Mouse (Mus musculus) heart, embryonic 16.5 days (tissue): ENCODE data around the gene Phf21a. TPM values are rescaled to one million over a fixed set of nuclear protein-coding genes. Genes with fewer than 3 reads are reported as not detected.
A peak's percentile ranks its signal among the peaks of the same experiment; 100 is the strongest.

Experiments used
- ATAC-seq: fragments of 200-750 bp; cut with Nextera tagmentation; replicated peaks from 2 replicates; pipeline ENCODE4 v1.8.0; 2017; ENCODE audit warnings: moderate number of reproducible peaks; ENCODE audit not compliant: insufficient read depth, low FRiP score; ENCODE audit errors: extremely low read depth
- H3K27ac ChIP-seq: fragments of 300-500 bp; sonication (generic); 2 replicates; pipeline ENCODE4 v1.5.1; 2014; ENCODE audit warnings: mild to moderate bottlenecking, low read length, control low read depth, moderate library complexity
- H3K27me3 ChIP-seq: fragments of 300-500 bp; sonication (generic); 2 replicates; pipeline ENCODE4 v1.6.1; 2014; ENCODE audit warnings: low read length, mixed read lengths; ENCODE audit not compliant: control insufficient read depth, insufficient read depth
- H3K36me3 ChIP-seq: fragments of 300-500 bp; sonication (generic); 2 replicates; pipeline ENCODE4 v1.6.1; 2014; ENCODE audit not compliant: control insufficient read depth, insufficient read depth
- H3K4me1 ChIP-seq: fragments of 300-500 bp; sonication (generic); 2 replicates; pipeline ENCODE4 v1.6.1; 2014; ENCODE audit warnings: low read length, mixed read lengths; ENCODE audit not compliant: control insufficient read depth, insufficient read depth
- H3K4me2 ChIP-seq: fragments of 300-500 bp; sonication (generic); 2 replicates; pipeline ENCODE4 v1.6.1; 2014; ENCODE audit warnings: low read depth, mild to moderate bottlenecking, control low read depth, low read length
- H3K4me3 ChIP-seq: fragments of 300-500 bp; sonication (generic); 2 replicates; pipeline ENCODE4 v1.5.1; 2014; ENCODE audit warnings: mild to moderate bottlenecking, control low read depth, low read length
- H3K9ac ChIP-seq: fragments of 300-500 bp; sonication (generic); 2 replicates; pipeline ENCODE4 v1.6.1; 2014; ENCODE audit warnings: low read length, control low read depth
- H3K9me3 ChIP-seq: fragments of 300-500 bp; sonication (generic); replicated peaks from 2 replicates; pipeline ENCODE4 v1.6.1; 2016; ENCODE audit warnings: low read length; ENCODE audit not compliant: control insufficient read depth
- WGBS: fragments of 180-500 bp; shearing (Covaris S2); extraction: QIAGEN DNeasy Blood & Tissue Kit; methylation state at CpG from one replicate; pipeline ENCODE4 v1.1.7; 2014; 5-methylcytosine and 5-hydroxymethylcytosine counted together
- polyA plus RNA-seq: library from polyadenylated mRNA; unstranded; fragments of >200 nt; fragmentation: Nextera tagmentation; extraction: Ambion mirVana; gene quantifications from 2 replicates; pipeline ENCODE4 v1.2.1, GENCODE M21; 2015

The Phf21a gene
- polyA plus RNA-seq, 1 experiment from 2014 or later = 17.1 TPM

GRCm38 (mm10) chr2:92182146-92182756 is 89.3 kb downstream of the Phf21a start:
- H3K36me3 ChIP-seq = no peaks in the 10 kb centered on the region
- H3K4me3 ChIP-seq = peak overlapping the region; percentile 97
- no peaks in the 10 kb centered on the region for H3K27me3 ChIP-seq
- peaks cover 13% of the 10 kb centered on the region for H3K4me1 ChIP-seq
- peak overlapping the region; percentile 95 for H3K9ac ChIP-seq
- H3K4me2 ChIP-seq = peak overlapping the region; percentile 82
- WGBS = 7% methylated on average over 11 of the region's 11 CpGs
- ATAC-seq = no peak
- peak overlapping the region; percentile 99 for H3K27ac ChIP-seq
- H3K9me3 ChIP-seq = no peaks in the 10 kb centered on the region

GRCm38 (mm10) chr2:92182981-92183501 is 90.1 kb downstream of the Phf21a start:
- WGBS = 0% methylated on average over 41 of the region's 41 CpGs
- peak; percentile 61 for ATAC-seq
- Histone ChIP-seq H3K36me3 (no peaks in the 10 kb centered on the region), H3K4me1 (peaks cover 16% of the 10 kb centered on the region), H3K9ac (peak overlapping the region; percentile 95), H3K4me3 (peak overlapping the region; percentile 97), H3K27ac (peak overlapping the region; percentile 99), H3K27me3 (no peaks in the 10 kb centered on the region), H3K9me3 (no peaks in the 10 kb centered on the region), H3K4me2 (peak overlapping the region; percentile 82)

GRCm38 (mm10) chr2:92183613-92184076 is 90.7 kb downstream of the Phf21a start:
- Histone ChIP-seq H3K36me3 (no peaks in the 10 kb centered on the region), H3K9ac (peak overlapping the region; percentile 95), H3K27me3 (no peaks in the 10 kb centered on the region), H3K4me2 (peak overlapping the region; percentile 82), H3K9me3 (no peaks in the 10 kb centered on the region), H3K4me1 (peaks cover 17% of the 10 kb centered on the region), H3K4me3 (peak overlapping the region; percentile 97), H3K27ac (peak overlapping the region; percentile 99)
- peak; percentile 85 for ATAC-seq
- WGBS = 0% methylated on average over 33 of the region's 40 CpGs

- H3K36me3 ChIP-seq = no peaks in the 10 kb centered on the region
- H3K9me3 ChIP-seq = no peaks in the 10 kb centered on the region
- peak overlapping the region; percentile 97 for H3K4me3 ChIP-seq
- peak overlapping the region; percentile 99 for H3K27ac ChIP-seq
- WGBS = 0% methylated on average over 14 of the region's 19 CpGs
- peak overlapping the region; percentile 82 for H3K4me2 ChIP-seq
- H3K27me3 ChIP-seq = no peaks in the 10 kb centered on the region
- peak overlapping the region; percentile 95 for H3K9ac ChIP-seq
- ATAC-seq = peak; percentile 44
- peaks cover 19% of the 10 kb centered on the region for H3K4me1 ChIP-seq
Measured at GRCm38 (mm10) chr2:92184077-92184921, 91.4 kb downstream of the Phf21a start.

- Histone ChIP-seq H3K9ac (peak overlapping the region; percentile 95), H3K27ac (peak overlapping the region; percentile 99), H3K36me3 (no peaks in the 10 kb centered on the region), H3K4me2 (peak overlapping the region; percentile 82), H3K4me3 (peak overlapping the region; percentile 97), H3K9me3 (no peaks in the 10 kb centered on the region), H3K27me3 (no peaks in the 10 kb centered on the region), H3K4me1 (peaks cover 19% of the 10 kb centered on the region)
- WGBS = under 1% methylated on average over 42 of the region's 47 CpGs
- ATAC-seq = 0 out of 2 replicates have a peak, but pooled peaks have one; percentile 7
Measured at GRCm38 (mm10) chr2:92185062-92185765, 92.3 kb downstream of the Phf21a start.

- H3K9ac ChIP-seq = peak overlapping the region; percentile 95
- peak overlapping the region; percentile 99 for H3K27ac ChIP-seq
- peak overlapping the region; percentile 97 for H3K4me3 ChIP-seq
- WGBS = 12% methylated on average over 11 of the region's 11 CpGs
- ATAC-seq = no peak
- H3K4me2 ChIP-seq = peak overlapping the region; percentile 82
- H3K9me3 ChIP-seq = no peaks in the 10 kb centered on the region
- no peaks in the 10 kb centered on the region for H3K36me3 ChIP-seq
- peaks cover 23% of the 10 kb centered on the region for H3K4me1 ChIP-seq
- H3K27me3 ChIP-seq = no peaks in the 10 kb centered on the region
Measured at GRCm38 (mm10) chr2:92185766-92186450, 93.0 kb downstream of the Phf21a start.

- Histone ChIP-seq H3K36me3 (no peaks in the 10 kb centered on the region), H3K27me3 (no peaks in the 10 kb centered on the region), H3K27ac (no peak overlapping the region), H3K9me3 (no peaks in the 10 kb centered on the region), H3K4me3 (no peak overlapping the region), H3K4me1 (peaks cover 26% of the 10 kb centered on the region), H3K9ac (no peak overlapping the region), H3K4me2 (peak overlapping the region; percentile 10; the same call in 1 of the 2 replicates)
- ATAC-seq = no peak
- 73% methylated on average over 6 of the region's 6 CpGs for WGBS
Measured at GRCm38 (mm10) chr2:92187061-92187460, 94.1 kb downstream of the Phf21a start.

- no peaks in the 10 kb centered on the region for H3K9me3 ChIP-seq
- no peaks in the 10 kb centered on the region for H3K27me3 ChIP-seq
- H3K9ac ChIP-seq = no peak overlapping the region
- ATAC-seq = no peak
- WGBS = 57% methylated on average over 3 of the region's 3 CpGs
- H3K27ac ChIP-seq = no peak overlapping the region
- H3K4me3 ChIP-seq = no peak overlapping the region
- no peaks in the 10 kb centered on the region for H3K36me3 ChIP-seq
- no peak overlapping the region for H3K4me2 ChIP-seq
- H3K4me1 ChIP-seq = peaks cover 24% of the 10 kb centered on the region
Measured at GRCm38 (mm10) chr2:92188744-92189143, 95.8 kb downstream of the Phf21a start.
